Mouse (Mus musculus) adrenal gland, adult (tissue): ENCODE measurements around the gene Rundc3a.
"Not testable (repeated sequence)": the region's sequence is repeated elsewhere in the genome, so short reads cannot be mapped to it uniquely, and the experiment has no call there.

ENCODE experiments used
- DNase-seq, 2 experiments: peaks; one replicate each; pipeline ENCODE4 v3.0.0; 2022 to 2023; ENCODE audit warnings: low spot score in 1 of 2; ENCODE audit not compliant: inconsistent age in 2 of 2

The Rundc3a gene

DNA sequence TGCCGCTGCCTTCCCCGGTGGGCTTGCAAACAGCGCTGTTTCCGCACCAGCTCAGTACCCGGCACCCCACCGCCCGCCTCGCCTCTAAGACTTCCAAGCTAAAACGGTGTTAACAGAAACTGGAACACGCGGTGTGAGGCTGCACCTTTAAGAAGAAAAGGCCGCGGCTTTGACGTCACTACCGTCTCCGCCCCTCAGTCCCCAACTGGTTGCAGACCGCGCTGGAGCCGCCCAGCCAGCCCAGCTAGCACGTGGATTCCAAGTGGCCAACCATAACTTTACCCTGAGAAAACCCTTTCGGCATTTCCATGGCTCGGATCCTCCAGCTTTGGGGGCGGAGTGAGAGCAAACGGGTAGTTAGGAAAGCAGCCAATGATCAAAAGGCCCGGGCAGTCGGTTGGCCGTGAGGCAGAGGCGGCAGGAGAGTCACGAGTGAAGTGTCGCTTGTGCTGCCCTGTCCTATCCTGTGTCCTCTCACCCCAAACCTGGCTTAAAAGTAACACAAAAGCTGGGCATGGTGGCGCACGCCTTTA is 15.2 kb downstream of the Rundc3a start:
- DNase-seq: peak; percentile 98 to 99

DNA sequence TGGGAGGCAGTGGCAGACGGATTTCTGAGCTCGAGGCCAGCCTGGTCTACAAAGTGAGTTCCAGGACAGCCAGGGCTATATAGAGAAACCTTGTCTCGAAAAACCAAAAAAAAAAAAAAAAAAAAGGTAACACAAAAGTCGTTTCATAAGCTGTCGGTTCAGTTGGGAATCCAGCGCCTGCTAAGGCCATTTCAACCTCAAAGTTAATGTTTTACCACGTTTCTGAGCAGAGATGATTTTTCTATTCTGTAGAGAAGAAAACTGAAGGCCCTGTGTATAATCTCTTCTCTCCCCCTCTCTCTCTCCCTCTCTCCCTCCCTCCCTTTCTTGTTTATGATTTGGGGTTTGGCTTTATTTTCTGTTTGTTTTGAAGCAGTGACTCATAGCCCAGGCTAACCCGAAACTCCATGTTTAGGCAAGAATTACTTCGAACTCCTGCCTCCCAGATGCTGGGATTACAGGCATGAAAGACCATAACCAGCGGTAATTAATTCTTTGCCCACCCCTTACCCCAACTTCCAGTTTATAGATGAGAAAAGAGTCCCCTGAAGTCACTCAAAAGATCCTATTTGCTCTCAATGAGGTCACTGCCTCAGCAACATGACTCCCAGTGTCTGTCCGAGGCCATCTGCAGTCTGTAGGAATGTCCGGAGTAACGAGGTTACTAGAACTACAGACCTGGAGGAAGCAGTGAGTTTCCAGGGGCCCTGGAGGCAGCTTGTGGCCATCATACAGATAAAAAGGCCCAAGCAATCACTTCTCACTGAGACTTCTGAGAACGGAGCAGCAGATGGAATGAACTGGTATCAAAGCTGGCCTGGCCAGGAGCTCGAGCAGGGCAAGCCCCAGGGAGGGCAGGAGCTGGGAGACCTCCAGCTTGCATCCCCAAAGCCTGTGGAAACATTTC is 15.9 kb downstream of the Rundc3a start:
- peak; percentile 26 to 69 for DNase-seq

DNA sequence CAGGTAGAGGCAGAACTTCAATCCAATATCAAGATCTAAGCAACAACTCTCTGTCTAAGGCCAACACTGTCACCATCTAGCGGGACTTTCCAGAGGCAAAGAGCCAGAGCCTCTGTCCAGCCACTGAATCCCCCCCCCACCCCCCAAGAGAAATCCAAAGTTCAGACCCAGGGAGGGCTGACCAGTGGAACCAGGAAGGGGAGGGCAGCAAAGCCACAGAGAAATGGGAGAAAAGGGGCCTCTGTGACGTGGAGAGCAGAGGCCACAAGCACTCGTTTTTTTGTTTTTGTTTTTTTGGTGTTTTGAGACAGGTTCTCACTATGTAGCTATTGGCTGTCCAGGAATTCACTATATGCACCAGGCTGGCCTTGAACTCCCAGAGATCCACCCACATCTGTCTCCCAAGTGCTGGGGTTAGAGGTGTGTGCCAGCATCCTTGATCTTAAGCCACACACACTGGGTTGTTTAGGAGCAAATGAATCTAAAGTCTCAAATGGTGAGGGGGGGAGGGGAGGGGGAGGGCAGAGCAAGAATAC is 16.7 kb downstream of the Rundc3a start:
- peak in 1 of 2 experiments; percentile 8 for DNase-seq

DNA sequence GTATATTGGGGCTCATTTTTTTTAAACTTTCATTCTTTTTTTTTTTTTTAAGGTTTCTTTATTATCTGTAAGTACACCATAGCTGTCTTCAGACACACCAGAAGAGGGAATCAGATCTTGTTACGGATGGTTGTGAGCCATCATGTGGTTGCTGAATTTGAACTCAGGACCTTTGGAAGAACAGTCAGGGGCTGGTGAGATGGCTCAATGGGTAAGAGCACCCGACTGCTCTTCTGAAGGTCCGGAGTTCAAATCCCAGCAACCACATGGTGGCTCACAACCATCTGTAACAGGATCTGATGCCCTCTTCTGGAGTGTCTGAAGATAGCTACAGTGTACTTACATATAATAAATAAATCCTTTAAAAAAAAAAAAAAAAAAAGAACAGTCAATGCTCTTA is 17.1 kb downstream of the Rundc3a start:
- not testable (repeated sequence) for DNase-seq

DNA sequence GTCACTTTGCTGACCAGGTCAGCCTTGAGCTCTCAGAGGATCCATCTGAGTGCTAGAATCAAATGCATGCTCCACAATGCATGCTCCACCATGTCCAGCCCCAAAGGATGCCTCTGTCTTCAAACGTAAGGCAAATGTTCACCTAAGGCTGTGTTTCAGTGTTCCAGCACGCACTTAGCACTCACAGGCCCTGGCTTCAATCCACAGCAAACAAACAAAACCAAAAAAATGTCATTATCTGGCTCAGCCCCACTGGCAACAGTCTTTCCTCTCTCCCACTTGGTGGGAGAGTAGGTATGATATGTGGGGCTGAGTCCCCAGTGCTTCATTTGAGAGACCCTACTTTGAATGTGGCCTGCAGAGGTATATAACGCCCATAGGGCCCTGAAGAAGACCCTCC is 17.9 kb downstream of the Rundc3a start:
- peak in 1 of 2 experiments; percentile 11 for DNase-seq

DNA sequence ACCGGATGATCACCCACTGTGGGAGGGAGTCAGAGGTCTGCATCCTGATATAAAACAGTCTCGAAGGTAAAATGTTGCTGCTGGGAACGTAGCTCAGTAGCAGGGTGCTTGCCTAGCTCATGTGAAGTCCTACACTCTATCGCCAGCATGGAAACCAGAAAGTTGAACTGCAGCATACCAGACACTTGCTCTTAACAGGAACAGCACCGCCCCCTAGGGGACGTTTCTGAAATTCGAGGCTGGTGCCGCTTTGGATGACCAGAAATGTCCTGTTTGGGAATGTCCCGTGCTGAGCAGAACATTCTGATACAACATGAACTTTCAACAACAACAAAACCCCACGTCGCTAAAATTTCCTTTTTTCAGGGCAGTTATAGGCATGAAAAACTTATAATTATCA is 18.5 kb downstream of the Rundc3a start:
- DNase-seq: peak; percentile 92 to 97

DNA sequence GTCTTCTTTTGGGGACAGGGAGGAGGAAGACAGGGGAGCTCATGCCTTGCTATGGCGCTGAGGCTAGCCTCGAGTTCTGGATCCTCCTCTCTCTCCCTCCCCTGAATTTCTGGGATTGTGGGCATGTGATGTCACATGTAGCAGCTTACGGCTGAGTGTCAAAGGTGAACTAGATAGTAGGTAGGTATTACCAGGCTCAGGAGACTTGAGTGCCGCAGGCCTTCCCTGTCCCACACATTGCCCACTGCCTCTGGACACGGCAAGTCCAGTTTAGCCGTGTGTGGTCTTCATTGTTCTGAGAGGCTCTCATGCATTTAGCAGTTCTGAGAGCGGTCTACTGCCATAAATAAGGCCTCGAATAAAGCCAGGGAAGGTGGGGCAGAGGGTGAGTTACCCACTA is 19.9 kb downstream of the Rundc3a start:
- peak in 1 of 2 experiments; percentile 17 for DNase-seq

DNA sequence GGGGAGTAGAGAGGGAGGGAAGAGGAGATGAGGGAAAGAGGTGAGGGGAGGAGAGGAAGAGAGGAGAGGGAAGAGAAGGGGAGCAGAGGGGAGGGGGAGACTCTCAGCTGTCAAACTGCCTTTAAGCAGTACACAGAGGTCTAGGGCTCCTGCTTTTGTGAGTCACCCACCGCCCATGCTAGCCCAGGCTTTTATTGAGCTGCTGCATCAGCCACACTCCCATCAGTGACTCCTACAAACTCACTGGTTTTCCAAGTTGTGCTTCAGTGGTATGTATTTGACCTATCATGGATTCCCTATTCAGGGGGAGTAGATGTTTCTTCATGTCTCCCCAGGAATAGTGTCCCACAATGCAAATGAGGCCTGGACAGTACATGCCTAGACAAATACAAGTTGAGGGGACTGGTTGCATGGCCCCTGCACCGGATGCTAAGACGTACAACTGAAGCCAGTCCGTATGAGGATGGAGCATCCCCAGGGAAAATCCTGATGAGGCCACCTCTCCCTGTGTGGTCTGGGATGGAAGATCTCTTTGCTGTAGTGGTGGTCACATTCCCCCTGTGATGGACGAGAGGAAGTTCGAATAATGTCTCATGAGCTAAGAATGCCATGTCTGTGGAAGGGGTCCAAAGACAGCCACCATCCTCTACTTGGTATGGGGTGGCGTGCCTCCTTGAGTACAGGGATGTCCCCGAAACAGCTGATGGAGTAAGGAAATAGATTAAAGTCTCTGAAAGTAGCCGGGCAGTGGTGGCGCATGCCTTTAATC is 22.0 kb downstream of the Rundc3a start:
- no peak for DNase-seq

DNA sequence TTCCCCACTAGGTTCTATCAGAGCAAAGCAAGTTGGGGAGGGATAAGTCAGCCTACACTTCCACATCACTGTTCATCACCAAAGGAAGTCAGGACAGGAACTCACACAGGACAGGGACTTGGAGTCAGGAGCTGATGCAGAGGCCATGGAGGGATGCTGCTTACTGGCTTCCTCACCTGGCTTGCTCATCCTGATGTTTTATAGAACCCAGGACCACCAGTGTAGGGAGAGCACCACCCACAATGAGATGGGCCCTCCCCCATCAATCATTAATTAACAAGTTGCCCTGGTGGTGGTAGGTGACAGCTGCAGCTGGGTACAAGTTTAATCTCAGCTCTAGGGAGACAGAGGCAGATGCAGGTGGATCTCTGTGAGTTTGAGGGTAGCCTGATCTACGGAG is 24.0 kb downstream of the Rundc3a start:
- no peak for DNase-seq

DNA sequence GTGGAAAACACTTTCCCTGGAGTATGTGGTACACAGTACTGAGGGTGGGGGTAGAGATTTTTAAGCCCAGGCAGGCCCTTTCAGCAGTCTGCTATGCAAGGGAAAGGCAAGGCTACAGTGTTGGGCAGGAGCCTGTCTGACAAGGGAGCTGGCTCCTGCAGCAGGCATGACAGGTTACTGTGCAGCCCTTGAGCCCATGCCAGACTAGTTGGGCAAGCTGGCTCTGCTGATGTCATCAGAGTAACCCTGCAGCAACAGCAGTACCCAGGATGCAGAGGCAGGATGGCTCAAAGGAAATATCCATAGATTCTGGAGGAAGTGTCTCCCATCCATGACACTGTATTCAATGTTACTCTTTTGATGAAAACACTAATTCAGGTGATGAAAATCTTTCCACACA is 25.7 kb downstream of the Rundc3a start:
- peak; percentile 67 to 91 for DNase-seq

DNA sequence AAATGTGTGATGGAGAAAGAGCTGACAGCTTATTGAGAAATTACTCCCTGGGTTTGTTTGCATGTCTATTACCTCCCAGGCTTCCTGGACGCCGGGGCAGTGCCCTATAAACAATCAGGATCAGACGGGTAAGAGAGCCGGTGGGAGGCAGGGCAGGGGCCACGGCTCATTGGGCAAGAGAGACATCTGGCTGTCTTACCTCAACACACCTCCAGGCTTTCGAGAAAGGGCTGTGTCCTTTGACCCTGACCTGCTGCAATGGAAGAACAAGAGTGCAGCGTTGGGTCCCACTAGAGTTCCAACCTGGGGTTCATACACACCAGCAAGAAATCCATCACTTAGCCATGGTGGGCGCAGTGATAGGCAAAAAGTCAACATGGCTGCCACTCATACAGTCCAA is 28.4 kb downstream of the Rundc3a start:
- no peak for DNase-seq

DNA sequence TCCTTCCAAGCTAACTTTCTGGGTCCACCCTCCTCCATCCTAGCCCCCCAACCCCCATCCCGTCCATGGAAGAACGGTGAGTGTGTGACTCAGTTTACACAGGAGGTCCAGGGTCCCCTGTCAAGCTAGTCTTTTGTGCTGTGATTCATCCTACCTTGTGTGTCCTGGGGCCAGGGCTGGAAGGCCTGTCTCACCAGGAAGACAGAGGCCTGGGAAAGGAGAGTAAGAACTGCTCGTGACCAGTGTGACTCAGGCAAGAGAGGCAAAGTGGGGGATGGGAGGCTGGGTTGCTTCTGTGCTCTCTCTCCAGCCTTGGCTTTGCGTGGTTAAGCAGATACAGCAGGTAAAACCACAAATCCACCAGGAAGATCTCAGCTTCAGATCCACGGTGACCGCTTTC is 31.5 kb downstream of the Rundc3a start:
- peak; percentile 57 for DNase-seq

DNA sequence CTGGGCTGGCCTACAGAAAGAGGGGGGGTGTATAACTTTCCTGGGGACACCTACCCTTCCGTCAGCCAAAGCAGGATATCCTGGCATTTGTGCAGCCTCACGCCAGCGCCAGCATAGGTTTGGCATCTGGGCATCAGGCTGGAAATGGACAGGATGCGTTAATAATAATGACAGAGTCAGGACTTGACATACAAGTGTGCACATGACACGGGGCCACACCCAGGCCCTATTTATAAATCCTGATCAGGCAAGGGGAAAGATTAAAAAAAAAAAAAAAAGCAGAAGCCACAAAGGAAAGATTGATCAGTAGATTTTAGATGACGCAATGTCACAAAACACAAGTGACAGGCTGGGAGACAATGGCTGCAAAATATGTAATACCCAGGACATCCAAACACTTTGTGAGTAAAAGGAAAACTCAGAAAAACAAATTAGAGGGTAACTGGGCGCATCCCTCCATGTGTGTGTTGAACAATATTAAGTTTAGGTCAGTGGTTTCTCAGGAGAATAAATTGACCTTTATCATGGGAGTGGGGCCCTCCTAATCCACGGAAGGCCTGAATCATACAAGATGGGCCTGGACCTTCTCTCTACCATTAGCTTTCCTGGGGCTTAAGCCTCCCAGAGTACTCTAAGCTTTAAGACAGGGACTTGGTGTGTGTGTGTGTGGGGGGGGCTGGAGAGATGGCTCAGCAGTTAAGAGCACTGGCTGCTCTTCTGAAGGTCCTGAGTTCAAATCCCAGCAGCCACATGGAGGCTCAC is 32.5 kb downstream of the Rundc3a start:
- DNase-seq: no peak

DNA sequence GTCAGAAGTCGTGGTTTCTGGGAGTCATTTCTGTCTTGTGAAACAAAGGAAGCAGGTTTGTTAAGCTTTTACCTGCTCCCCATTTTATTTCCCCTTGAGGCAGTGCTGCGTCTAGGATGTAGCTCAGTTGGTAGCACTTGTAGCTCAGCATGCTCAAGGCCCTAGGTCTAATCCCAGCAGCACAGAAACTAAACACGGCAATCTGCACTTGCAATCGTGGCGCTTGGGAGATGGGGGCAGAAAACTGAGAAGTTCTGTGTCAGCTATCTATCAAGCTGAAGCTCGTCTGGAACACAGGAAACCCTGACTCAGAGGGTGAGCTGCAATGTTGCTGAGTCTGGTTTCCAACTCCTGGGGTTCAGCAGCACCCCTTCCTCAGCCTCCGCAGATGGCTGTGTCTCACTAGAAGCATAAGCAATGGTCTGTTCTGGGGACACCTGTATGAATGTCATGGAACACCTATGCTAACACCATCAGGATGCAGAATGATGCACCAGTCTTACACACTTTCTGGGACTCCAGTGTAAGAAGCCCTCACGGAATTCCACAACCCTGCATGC is 35.9 kb downstream of the Rundc3a start:
- DNase-seq: no peak

DNA sequence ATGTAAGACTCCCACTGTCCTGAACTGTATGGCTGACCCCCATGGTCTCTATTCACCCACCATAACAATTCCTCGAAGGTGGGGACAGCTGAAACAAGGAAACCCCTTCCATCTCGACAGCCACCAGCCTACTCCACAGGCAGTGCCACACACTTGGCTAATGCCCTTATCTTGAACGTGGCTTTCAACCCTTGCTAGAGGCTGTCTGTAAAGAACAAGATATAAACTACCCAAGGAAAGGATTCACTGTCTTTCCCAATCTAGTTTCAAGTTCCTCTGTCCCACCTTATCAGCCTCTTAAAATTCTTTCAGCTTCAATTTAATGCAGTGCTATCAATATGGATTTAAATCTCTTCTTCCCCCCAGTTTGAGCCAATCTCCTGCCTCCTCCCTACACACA is 36.3 kb downstream of the Rundc3a start:
- peak in 1 of 2 experiments; percentile 48 for DNase-seq

DNA sequence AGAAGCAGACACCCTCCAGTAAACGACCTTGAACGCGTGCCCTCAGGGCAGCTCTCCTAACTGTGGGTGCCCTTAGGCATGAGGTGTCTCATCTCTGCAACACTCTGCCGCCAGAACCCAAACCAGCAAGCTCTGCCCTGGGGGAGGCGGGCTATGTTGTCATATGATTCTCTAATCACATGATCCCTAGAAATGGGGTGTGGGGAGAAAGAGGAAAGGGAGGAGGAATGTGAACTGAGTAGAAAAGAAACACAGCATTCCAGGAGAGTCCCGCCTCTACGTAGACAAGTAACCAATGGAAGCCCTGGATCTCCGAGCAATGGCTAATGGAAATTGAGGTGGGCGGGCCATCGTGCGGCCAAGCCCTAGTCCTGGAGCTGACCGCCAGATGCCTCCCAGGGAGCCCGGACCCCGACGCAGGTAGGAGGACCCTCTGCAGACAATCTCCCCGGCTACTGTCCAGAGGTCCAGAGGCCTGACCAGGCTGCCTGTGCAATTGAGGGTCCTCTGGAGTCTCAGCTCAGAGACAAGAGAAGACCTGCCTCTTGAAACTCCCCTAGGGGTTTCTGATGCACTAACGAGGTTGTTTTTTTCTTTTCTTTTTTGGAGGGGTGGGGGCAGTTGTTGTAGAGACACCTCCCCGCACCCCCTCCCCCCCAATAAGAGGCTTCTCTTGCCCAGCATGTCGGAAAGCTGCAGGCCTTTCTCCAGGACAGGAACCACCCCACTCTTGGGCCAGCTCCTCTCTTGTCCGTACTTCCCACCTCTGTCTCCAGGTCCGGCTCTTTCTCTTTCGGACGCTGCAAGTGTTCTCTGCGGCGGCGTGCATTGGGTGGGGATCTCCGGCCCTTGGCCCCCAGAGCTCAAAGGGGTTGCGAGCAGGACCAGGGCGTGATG is 37.2 kb downstream of the Rundc3a start, which contains the start of gene Grn:
Gene Grn, plus strand, starts transcription at position 195 of the 897 bp plus-strand sequence.
- DNase-seq: peak; percentile 93 to 96

DNA sequence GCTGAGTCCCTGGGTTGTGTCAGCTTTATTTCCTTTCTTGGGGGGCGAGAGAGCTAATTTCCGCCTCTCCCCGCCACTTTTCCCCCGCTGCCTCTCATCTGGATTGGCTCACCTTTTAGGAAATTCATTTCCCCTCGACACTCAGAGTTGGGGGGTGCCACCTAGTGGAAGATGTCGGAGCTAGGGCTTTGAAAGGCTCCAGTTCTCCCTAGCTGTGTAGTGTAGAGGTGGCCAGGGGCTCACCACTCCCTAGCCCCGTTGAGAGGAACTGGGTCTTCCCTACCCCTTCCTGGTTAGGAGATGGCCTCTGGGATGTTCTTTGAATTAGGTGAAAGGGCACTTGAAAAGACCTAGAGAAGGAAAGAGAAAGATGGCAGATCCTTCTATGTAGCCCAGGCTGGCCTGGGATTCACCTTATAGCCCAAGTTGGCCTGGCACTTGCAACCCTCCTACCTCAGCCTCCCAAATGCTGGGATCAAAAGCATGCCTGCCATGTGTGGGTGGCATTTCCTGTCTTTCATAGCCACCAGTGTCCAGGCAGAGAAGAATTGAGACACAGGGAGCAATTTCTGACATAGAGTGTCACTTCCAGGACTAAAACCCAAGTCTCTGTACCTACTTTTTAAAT is 37.9 kb downstream of the Rundc3a start:
- DNase-seq: peak; percentile 83 to 95

DNA sequence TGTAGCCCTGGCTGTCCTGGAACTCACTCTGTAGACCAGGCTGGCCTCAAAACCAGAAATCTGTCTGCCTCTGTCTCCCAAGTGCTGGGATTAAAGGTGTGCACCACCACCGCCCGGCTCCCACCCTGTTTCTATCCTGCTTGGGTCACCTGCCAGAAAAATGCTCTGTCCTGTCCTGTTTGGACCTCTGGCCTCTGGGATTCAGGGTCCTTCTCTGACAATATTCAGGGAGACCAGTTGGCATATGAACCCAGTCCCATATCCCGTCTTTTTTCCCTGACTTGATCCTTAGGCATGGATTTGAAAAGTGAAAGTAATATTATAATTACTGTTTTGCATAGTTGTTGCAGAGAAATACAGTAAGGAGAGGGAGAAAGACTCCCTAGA is 38.5 kb downstream of the Rundc3a start:
- DNase-seq: peak; percentile 27 to 61
